ENCODE assay signal across 23 mouse cellular contexts in the genomic region with DNA sequence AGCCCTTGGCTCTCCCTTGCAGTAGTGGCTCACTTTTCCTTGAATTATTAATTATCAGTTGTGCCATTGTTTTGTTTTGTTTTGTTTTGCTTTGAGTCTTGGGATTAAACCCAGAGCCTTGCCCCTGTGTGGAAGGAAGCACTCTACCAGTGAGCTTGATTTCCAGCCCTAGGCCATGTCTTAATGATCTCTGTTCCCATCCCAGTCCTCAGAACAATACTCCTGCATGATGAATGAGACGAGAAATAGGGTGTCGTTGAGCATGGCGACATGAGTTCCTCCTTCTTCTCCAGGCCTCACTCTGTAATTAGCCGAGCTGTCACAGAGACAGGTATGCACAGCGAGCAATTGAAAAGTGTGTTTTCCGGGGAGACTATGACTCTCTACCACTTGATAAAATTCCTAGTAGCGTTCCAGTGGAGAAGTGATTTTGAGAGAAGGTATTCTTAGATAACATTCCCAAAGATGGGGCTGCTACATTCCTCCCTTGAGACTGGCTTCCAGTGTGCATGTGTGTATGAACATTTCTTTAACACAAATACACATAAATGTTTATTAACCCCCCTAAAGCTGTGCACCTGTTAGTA.
DNase-seq lines count a peak whose midpoint lies in the region; ATAC-seq and TF ChIP-seq lines count a peak whose summit lies in the region.
"Had no signal": no experiment of that assay in that cellular context is flagged by ENCODE, and none has a peak within 500 bp of the region (broad histone marks: within the 10 kb centered on the region; RNA-seq: fewer than 3 reads in every experiment).

No protein-coding gene starts in this region.

- peaks cover 29% of the 10 kb centered on the region for H3K4me1 ChIP-seq in heart, embryonic 12.5 days (replicated peaks)
- H3K4me1 ChIP-seq in hindbrain, embryonic 11.5 days (replicated peaks; ENCODE audit: control insufficient read depth, insufficient read depth, low read length): no peaks in the 10 kb centered on the region; the same call in 1 of the 2 replicates
- H3K4me1 ChIP-seq in hindbrain, embryonic 16.5 days (ENCODE audit: control insufficient read depth, insufficient read depth, low read depth, low read length): no peaks in the 10 kb centered on the region
- peaks cover 5% of the 10 kb centered on the region; the same call in 1 of the 2 replicates for H3K4me1 ChIP-seq in lung, embryonic 16.5 days (replicated peaks; ENCODE audit: control insufficient read depth, insufficient read depth, low read length)
- no peaks in the 10 kb centered on the region for H3K4me1 ChIP-seq in lung, adult 2 months (ENCODE audit: control insufficient read depth, insufficient read depth, low read length)
- peaks cover 10% of the 10 kb centered on the region for H3K4me1 ChIP-seq in midbrain, embryonic 14.5 days (ENCODE audit: control insufficient read depth, insufficient read depth, low read length)
- H3K4me1 ChIP-seq: megakaryocyte, embryonic 14.5 days had no signal

- peak overlapping the region; percentile 83 for H3K27ac ChIP-seq in heart, embryonic 12.5 days (ENCODE audit: poor library complexity, severe bottlenecking)
- H3K27ac ChIP-seq in hindbrain, embryonic 11.5 days (ENCODE audit: low read depth, low read length): no peak overlapping the region
- H3K27ac ChIP-seq in hindbrain, embryonic 16.5 days (ENCODE audit: low read depth, low read length): no peak overlapping the region
- peak overlapping the region; percentile 42; the same call in 1 of the 2 replicates for H3K27ac ChIP-seq in lung, embryonic 16.5 days (ENCODE audit: low read length)
- peak overlapping the region; percentile 55; the same call in 1 of the 2 replicates for H3K27ac ChIP-seq in midbrain, embryonic 14.5 days (replicated peaks; ENCODE audit: low read depth, low read length)
- H3K27ac ChIP-seq in left cerebral cortex, adult 2 months: no peak overlapping the region
- H3K27ac ChIP-seq: embryonic facial prominence, embryonic 13.5 days; forebrain, embryonic 12.5 days; limb, embryonic 12.5 days; neural tube, embryonic 12.5 days had no signal

- intact Hi-C loops in left cerebral cortex, adult 2 months (cut with DNase I): no loop called here

- no peak for DNase-seq in heart, adult 9 months (ENCODE audit: low spot score in 2 of 2)
- DNase-seq in hindbrain, embryonic 11.5 days (ENCODE audit: low spot score): no peak
- DNase-seq in lung, adult 2 months: no peak
- DNase-seq in midbrain, embryonic 14.5 days: no peak
- no peak for DNase-seq in left cerebral cortex, adult 2 months (ENCODE audit: extremely low spot score in 1 of 2, low spot score in 2 of 2)
- DNase-seq: cerebellum, adult 8-10 months; cerebellum, postnatal 36 days; layer of hippocampus, postnatal 36 days; liver, postnatal 0 days; right cerebral cortex, postnatal 25 days; spleen, adult 18-20 months had no signal

- no peaks in the 10 kb centered on the region for H3K36me3 ChIP-seq in heart, embryonic 12.5 days
- no peaks in the 10 kb centered on the region for H3K36me3 ChIP-seq in hindbrain, embryonic 11.5 days (ENCODE audit: control insufficient read depth, insufficient read depth, low read length)
- H3K36me3 ChIP-seq in hindbrain, embryonic 16.5 days (ENCODE audit: control insufficient read depth, insufficient read depth, low read length): no peaks in the 10 kb centered on the region
- H3K36me3 ChIP-seq in lung, embryonic 16.5 days (ENCODE audit: control insufficient read depth, insufficient read depth, low read length): no peaks in the 10 kb centered on the region
- H3K36me3 ChIP-seq in midbrain, embryonic 14.5 days (ENCODE audit: control insufficient read depth, insufficient read depth, low read length): no peaks in the 10 kb centered on the region
- H3K36me3 ChIP-seq: embryonic facial prominence, embryonic 13.5 days; forebrain, embryonic 12.5 days; limb, embryonic 12.5 days; neural tube, embryonic 12.5 days had no signal

- no peak for TF ChIP-seq POLR2A in lung, adult 2 months (IDR thresholded peaks at IDR 0.05; ENCODE audit: borderline replicate concordance, extremely low read depth, low read depth, low read length)

- no peak overlapping the region for H3K9ac ChIP-seq in heart, embryonic 12.5 days
- no peak overlapping the region for H3K9ac ChIP-seq in hindbrain, embryonic 11.5 days (ENCODE audit: low read depth, low read length)
- no peak overlapping the region for H3K9ac ChIP-seq in hindbrain, embryonic 16.5 days (ENCODE audit: low read depth, low read length)
- H3K9ac ChIP-seq in lung, embryonic 16.5 days (ENCODE audit: low read length): no peak overlapping the region
- no peak overlapping the region for H3K9ac ChIP-seq in midbrain, embryonic 14.5 days (replicated peaks; ENCODE audit: low read length)
- H3K9ac ChIP-seq: embryonic facial prominence, embryonic 13.5 days; forebrain, embryonic 12.5 days; limb, embryonic 12.5 days; liver, postnatal 0 days; neural tube, embryonic 12.5 days had no signal

- H3K9me3 ChIP-seq in heart, embryonic 12.5 days (replicated peaks): no peaks in the 10 kb centered on the region
- H3K9me3 ChIP-seq in hindbrain, embryonic 11.5 days (ENCODE audit: control insufficient read depth, low read length): no peaks in the 10 kb centered on the region
- no peaks in the 10 kb centered on the region for H3K9me3 ChIP-seq in hindbrain, embryonic 16.5 days (ENCODE audit: control insufficient read depth, low read length)
- H3K9me3 ChIP-seq in lung, embryonic 16.5 days (ENCODE audit: control insufficient read depth, low read length): no peaks in the 10 kb centered on the region
- no peaks in the 10 kb centered on the region for H3K9me3 ChIP-seq in midbrain, embryonic 14.5 days (ENCODE audit: control insufficient read depth, low read length)
- H3K9me3 ChIP-seq: embryonic facial prominence, embryonic 13.5 days; forebrain, embryonic 12.5 days; limb, embryonic 12.5 days; megakaryocyte, embryonic 14.5 days; neural tube, embryonic 12.5 days had no signal

- no peak overlapping the region for H3K4me3 ChIP-seq in heart, embryonic 12.5 days
- H3K4me3 ChIP-seq in hindbrain, embryonic 11.5 days (ENCODE audit: low read depth, low read length): no peak overlapping the region
- H3K4me3 ChIP-seq in hindbrain, embryonic 16.5 days (ENCODE audit: low read length): no peak overlapping the region
- no peak overlapping the region for H3K4me3 ChIP-seq in lung, embryonic 16.5 days (ENCODE audit: low read length)
- no peak overlapping the region for H3K4me3 ChIP-seq in lung, adult 2 months (replicated peaks; ENCODE audit: extremely low read depth, low read depth, low read length)
- H3K4me3 ChIP-seq in midbrain, embryonic 14.5 days (replicated peaks; ENCODE audit: low read depth, low read length): no peak overlapping the region
- H3K4me3 ChIP-seq in left cerebral cortex, adult 2 months: no peak overlapping the region
- H3K4me3 ChIP-seq: embryonic facial prominence, embryonic 13.5 days; erythroblast, embryonic 14.5 days; forebrain, embryonic 12.5 days; limb, embryonic 12.5 days; megakaryocyte, embryonic 14.5 days; neural tube, embryonic 12.5 days had no signal

- H3K4me2 ChIP-seq in heart, embryonic 12.5 days: peak overlapping the region; percentile 8; the same call in 1 of the 2 replicates
- no peak overlapping the region for H3K4me2 ChIP-seq in hindbrain, embryonic 11.5 days (replicated peaks; ENCODE audit: low read depth, low read length)
- no peak overlapping the region for H3K4me2 ChIP-seq in hindbrain, embryonic 16.5 days (ENCODE audit: low read length)
- no peak overlapping the region for H3K4me2 ChIP-seq in lung, embryonic 16.5 days (ENCODE audit: low read depth, low read length)
- H3K4me2 ChIP-seq in midbrain, embryonic 14.5 days (ENCODE audit: low read length): no peak overlapping the region
- H3K4me2 ChIP-seq: embryonic facial prominence, embryonic 13.5 days; forebrain, embryonic 12.5 days; limb, embryonic 12.5 days; liver, embryonic 11.5 days; neural tube, embryonic 12.5 days had no signal

- ATAC-seq in heart, embryonic 12.5 days (ENCODE audit: insufficient number of reproducible peaks, low FRiP score): no peak
- ATAC-seq in hindbrain, embryonic 11.5 days (ENCODE audit: low FRiP score): 0 out of 2 replicates have a peak, but pooled peaks have one; percentile 12
- no peak for ATAC-seq in hindbrain, embryonic 16.5 days
- ATAC-seq in lung, embryonic 16.5 days (ENCODE audit: low read depth): peak; percentile 43; the same call in 1 of the 2 replicates
- no peak; the same call in 1 of the 2 replicates for ATAC-seq in midbrain, embryonic 14.5 days (ENCODE audit: low FRiP score, low TSS enrichment)
- ATAC-seq: CD4-positive, CD25-positive, alpha-beta regulatory T cell, adult 4 months; intestine, postnatal 0 days; liver, postnatal 0 days had no signal

- TF ChIP-seq CTCF in lung, adult 2 months (IDR thresholded peaks at IDR 0.05; ENCODE audit: insufficient read depth, low read length): no peak
- no peak for TF ChIP-seq CTCF in left cerebral cortex, adult 2 months (IDR thresholded peaks at IDR 0.05)

- 24% methylated on average over 7 of the region's 7 CpGs for WGBS in heart, embryonic 12.5 days
- 64% methylated on average over 7 of the region's 7 CpGs for WGBS in hindbrain, embryonic 11.5 days
- 47% methylated on average over 7 of the region's 7 CpGs for WGBS in hindbrain, embryonic 16.5 days
- WGBS in lung, embryonic 16.5 days: 32% methylated on average over 7 of the region's 7 CpGs
- 57% methylated on average over 7 of the region's 7 CpGs for WGBS in lung, adult 2 months
- 58% methylated on average over 7 of the region's 7 CpGs for WGBS in midbrain, embryonic 14.5 days

- H3K27me3 ChIP-seq in heart, embryonic 12.5 days (replicated peaks): no peaks in the 10 kb centered on the region
- no peaks in the 10 kb centered on the region for H3K27me3 ChIP-seq in hindbrain, embryonic 11.5 days (ENCODE audit: control insufficient read depth, insufficient read depth, low read length)
- no peaks in the 10 kb centered on the region for H3K27me3 ChIP-seq in hindbrain, embryonic 16.5 days (replicated peaks; ENCODE audit: control insufficient read depth, insufficient read depth, low read length)
- H3K27me3 ChIP-seq in lung, embryonic 16.5 days (ENCODE audit: control insufficient read depth, insufficient read depth, low read depth, low read length): no peaks in the 10 kb centered on the region
- H3K27me3 ChIP-seq in midbrain, embryonic 14.5 days (ENCODE audit: control insufficient read depth, insufficient read depth, low read length): no peaks in the 10 kb centered on the region
- H3K27me3 ChIP-seq: embryonic facial prominence, embryonic 13.5 days; forebrain, embryonic 12.5 days; limb, embryonic 12.5 days; megakaryocyte, embryonic 14.5 days; neural tube, embryonic 12.5 days had no signal

Comparison
In these comparisons a context has a peak if more than half of its experiments do, and no peak if none do; other contexts are left out.
1. ATAC-seq: peak in hindbrain, embryonic 11.5 days (single experiment) and lung, embryonic 16.5 days (single experiment); none in heart, embryonic 12.5 days (single experiment), hindbrain, embryonic 16.5 days (single experiment) and midbrain, embryonic 14.5 days (single experiment).
2. H3K27ac ChIP-seq: peak in heart, embryonic 12.5 days (single experiment), lung, embryonic 16.5 days (single experiment) and midbrain, embryonic 14.5 days (single experiment); none in hindbrain, embryonic 11.5 days (single experiment), hindbrain, embryonic 16.5 days (single experiment) and left cerebral cortex, adult 2 months (single experiment).